Mouse (Mus musculus): ENCODE measurements around the gene Gng12. TPM values are rescaled to one million over a fixed set of nuclear protein-coding genes. Genes with fewer than 3 reads are reported as not detected.

Gene Gng12
- polyA plus RNA-seq, 1 experiment, result 91.5 TPM

DNA sequence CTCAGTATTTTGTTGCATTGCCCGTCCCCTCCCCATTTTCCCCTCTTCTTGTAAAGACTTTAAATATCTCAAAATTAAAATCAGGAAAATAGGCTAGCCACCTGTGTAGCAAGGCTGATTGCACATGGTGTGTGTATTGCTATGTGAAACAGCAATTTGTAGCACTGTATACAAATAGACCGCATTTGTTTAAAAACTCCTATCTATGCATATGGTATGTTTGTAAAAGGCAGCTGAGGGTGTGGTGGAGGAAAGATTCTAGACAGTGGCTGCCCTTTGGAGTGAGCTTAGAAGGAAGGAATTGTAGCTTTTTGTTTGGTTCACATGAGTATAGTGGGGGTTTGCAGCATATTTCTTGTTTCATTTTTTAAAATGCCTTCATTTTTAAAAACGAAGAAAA is 88.5 kb downstream of the Gng12 start:
- no peak overlapping the region for H3K27ac ChIP-seq (ENCODE audit: insufficient read depth, low read depth, low read length)
- peaks cover 8% of the 10 kb centered on the region; the same call in 1 of the 2 replicates for H3K4me1 ChIP-seq (ENCODE audit: control insufficient read depth, insufficient read depth, low read length)
- H3K4me3 ChIP-seq (ENCODE audit: insufficient read depth, low read length), result no peak overlapping the region
- no peak for TF ChIP-seq POLR2A (IDR thresholded peaks at IDR 0.05; ENCODE audit: borderline replicate concordance, low read depth, low read length)
- TF ChIP-seq CTCF (IDR thresholded peaks at IDR 0.05; ENCODE audit: low read depth, low read length), result no peak

DNA sequence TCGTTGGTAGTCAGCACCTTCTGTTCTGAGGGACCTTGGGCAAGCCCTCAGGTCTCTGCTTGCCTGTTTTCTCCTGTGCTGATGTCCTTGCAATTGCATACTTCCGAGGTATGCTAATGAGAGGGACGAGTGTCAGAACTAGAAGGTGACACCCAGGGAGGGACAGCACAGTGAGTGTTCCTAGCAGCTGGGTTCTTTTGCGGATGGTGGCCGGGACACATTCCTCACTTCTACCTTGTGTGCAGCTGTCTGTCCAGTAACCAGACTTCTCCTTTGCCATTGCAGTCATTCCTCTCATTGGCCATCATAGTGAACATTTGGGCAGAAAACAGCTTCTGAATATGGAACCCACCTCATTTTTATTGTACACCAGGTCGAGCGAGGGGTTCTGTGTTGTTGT is 89.3 kb downstream of the Gng12 start:
- H3K27ac ChIP-seq (ENCODE audit: insufficient read depth, low read depth, low read length), result no peak overlapping the region
- peaks cover 8% of the 10 kb centered on the region; the same call in 1 of the 2 replicates for H3K4me1 ChIP-seq (ENCODE audit: control insufficient read depth, insufficient read depth, low read length)
- no peak for TF ChIP-seq CTCF (IDR thresholded peaks at IDR 0.05; ENCODE audit: low read depth, low read length)
- TF ChIP-seq POLR2A (IDR thresholded peaks at IDR 0.05; ENCODE audit: borderline replicate concordance, low read depth, low read length), result no peak
- H3K4me3 ChIP-seq (ENCODE audit: insufficient read depth, low read length), result no peak overlapping the region

DNA sequence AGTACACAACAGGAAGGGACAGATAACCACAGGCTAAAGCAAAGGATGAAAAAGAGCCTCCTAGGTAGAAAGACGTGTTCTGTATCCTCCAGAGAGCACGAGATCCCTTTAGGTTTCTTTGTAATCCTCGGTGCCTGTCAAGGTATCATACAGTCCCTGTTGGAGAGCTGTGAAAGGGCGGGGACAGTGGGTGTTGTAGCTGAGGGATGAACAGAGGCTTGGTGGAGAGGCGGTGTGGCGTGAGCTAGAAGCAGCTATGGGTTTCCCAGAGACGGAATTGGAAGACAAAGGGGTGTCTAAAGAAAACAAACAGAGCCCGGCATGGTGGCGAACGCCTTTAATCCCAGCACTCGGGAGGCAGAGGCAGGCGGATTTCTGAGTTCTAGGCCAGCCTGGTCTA is 89.9 kb downstream of the Gng12 start:
- Histone ChIP-seq H3K27ac (ENCODE audit: insufficient read depth, low read depth, low read length) (no peak overlapping the region), H3K4me3 (ENCODE audit: insufficient read depth, low read length) (no peak overlapping the region), H3K4me1 (ENCODE audit: control insufficient read depth, insufficient read depth, low read length) (peaks cover 8% of the 10 kb centered on the region; the same call in 1 of the 2 replicates)
- TF ChIP-seq CTCF (IDR thresholded peaks at IDR 0.05; ENCODE audit: low read depth, low read length) (no peak), POLR2A (IDR thresholded peaks at IDR 0.05; ENCODE audit: borderline replicate concordance, low read depth, low read length) (no peak)

- Histone ChIP-seq H3K4me3 (ENCODE audit: insufficient read depth, low read length) (no peak overlapping the region), H3K4me1 (ENCODE audit: control insufficient read depth, insufficient read depth, low read length) (peaks cover 8% of the 10 kb centered on the region; the same call in 1 of the 2 replicates), H3K27ac (ENCODE audit: insufficient read depth, low read depth, low read length) (no peak overlapping the region)
- no peak for TF ChIP-seq CTCF (IDR thresholded peaks at IDR 0.05; ENCODE audit: low read depth, low read length)
- no peak for TF ChIP-seq POLR2A (IDR thresholded peaks at IDR 0.05; ENCODE audit: borderline replicate concordance, low read depth, low read length)
Observed at GRCm38 (mm10) chr6:66987643-66988042, 91.4 kb downstream of the Gng12 start.

DNA sequence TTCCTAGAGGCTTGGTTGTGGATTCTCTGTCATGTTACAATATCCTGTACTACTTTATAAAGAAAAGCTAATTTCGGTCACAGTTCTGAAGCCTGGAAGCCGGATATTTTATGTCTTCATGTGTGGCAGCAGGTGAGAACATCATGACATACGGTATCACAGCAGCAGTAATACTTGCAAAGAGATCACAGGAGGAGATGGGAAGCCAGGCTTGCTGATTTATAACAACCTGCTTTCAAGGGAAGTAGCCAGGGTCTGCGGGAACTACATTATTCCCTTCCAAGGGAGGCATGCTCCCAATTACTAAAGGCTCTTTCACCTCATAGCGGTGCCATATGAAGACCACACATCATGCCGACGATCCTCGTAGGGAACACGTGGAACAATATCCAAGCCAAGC is 92.2 kb downstream of the Gng12 start:
- H3K4me3 ChIP-seq (ENCODE audit: insufficient read depth, low read length), result no peak overlapping the region
- peaks cover 8% of the 10 kb centered on the region; the same call in 1 of the 2 replicates for H3K4me1 ChIP-seq (ENCODE audit: control insufficient read depth, insufficient read depth, low read length)
- no peak for TF ChIP-seq CTCF (IDR thresholded peaks at IDR 0.05; ENCODE audit: low read depth, low read length)
- TF ChIP-seq POLR2A (IDR thresholded peaks at IDR 0.05; ENCODE audit: borderline replicate concordance, low read depth, low read length), result no peak
- H3K27ac ChIP-seq (ENCODE audit: insufficient read depth, low read depth, low read length), result no peak overlapping the region

DNA sequence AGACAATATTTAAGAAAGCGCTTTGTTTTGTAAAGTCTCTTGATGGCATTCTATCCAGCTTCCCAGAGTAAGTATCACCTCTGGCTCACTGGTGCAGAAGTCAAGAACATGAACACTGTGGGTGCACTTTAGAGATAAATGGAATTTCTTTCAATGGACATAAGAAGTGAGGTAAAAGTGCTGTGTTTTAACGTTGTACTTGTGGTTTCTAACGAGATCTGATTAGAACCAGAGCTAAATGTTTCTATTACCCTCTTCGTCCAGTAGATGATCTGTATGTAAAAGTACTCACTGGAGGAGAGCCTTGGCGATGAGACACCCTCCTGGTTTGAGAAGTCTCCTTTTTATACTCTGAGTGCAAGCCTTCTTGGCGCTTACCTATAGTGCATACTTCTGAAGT is 92.8 kb downstream of the Gng12 start:
- peaks cover 8% of the 10 kb centered on the region; the same call in 1 of the 2 replicates for H3K4me1 ChIP-seq (ENCODE audit: control insufficient read depth, insufficient read depth, low read length)
- no peak for TF ChIP-seq CTCF (IDR thresholded peaks at IDR 0.05; ENCODE audit: low read depth, low read length)
- no peak for TF ChIP-seq POLR2A (IDR thresholded peaks at IDR 0.05; ENCODE audit: borderline replicate concordance, low read depth, low read length)
- no peak overlapping the region for H3K4me3 ChIP-seq (ENCODE audit: insufficient read depth, low read length)
- no peak overlapping the region for H3K27ac ChIP-seq (ENCODE audit: insufficient read depth, low read depth, low read length)

GRCm38 (mm10) chr6:66989518-66989917 is 93.3 kb downstream of the Gng12 start:
- peaks cover 8% of the 10 kb centered on the region; the same call in 1 of the 2 replicates for H3K4me1 ChIP-seq (ENCODE audit: control insufficient read depth, insufficient read depth, low read length)
- H3K27ac ChIP-seq (ENCODE audit: insufficient read depth, low read depth, low read length), result no peak overlapping the region
- no peak for TF ChIP-seq POLR2A (IDR thresholded peaks at IDR 0.05; ENCODE audit: borderline replicate concordance, low read depth, low read length)
- TF ChIP-seq CTCF (IDR thresholded peaks at IDR 0.05; ENCODE audit: low read depth, low read length), result no peak
- H3K4me3 ChIP-seq (ENCODE audit: insufficient read depth, low read length), result no peak overlapping the region

GRCm38 (mm10) chr6:66992232-66992631 is 96.0 kb downstream of the Gng12 start:
- no peak overlapping the region for H3K4me3 ChIP-seq (ENCODE audit: insufficient read depth, low read length)
- no peak overlapping the region for H3K27ac ChIP-seq (ENCODE audit: insufficient read depth, low read depth, low read length)
- H3K4me1 ChIP-seq (ENCODE audit: control insufficient read depth, insufficient read depth, low read length), result peaks cover 8% of the 10 kb centered on the region
- no peak for TF ChIP-seq POLR2A (IDR thresholded peaks at IDR 0.05; ENCODE audit: borderline replicate concordance, low read depth, low read length)
- TF ChIP-seq CTCF (IDR thresholded peaks at IDR 0.05; ENCODE audit: low read depth, low read length), result no peak

DNA sequence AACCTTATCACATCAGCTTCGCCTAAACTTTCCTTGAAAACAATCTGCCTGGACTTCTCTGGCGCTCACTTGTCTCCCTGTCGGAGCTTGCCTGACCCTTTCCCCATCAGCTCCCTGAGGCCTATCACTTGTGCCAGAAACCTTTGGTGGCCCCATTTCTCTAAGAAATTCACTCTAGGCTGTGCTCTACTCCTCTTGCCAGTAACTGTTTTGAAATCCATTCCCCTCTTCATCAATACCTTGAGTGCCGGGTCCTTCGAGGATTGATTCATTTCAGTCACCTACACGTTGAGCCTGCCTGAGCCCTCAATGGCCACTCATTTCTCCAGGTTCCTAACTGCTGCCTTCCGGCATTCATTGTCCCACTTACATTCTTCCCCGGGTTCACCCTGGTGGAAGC is 96.6 kb downstream of the Gng12 start:
- TF ChIP-seq POLR2A (IDR thresholded peaks at IDR 0.05; ENCODE audit: borderline replicate concordance, low read depth, low read length), result no peak
- Histone ChIP-seq H3K27ac (ENCODE audit: insufficient read depth, low read depth, low read length) (no peak overlapping the region), H3K4me3 (ENCODE audit: insufficient read depth, low read length) (no peak overlapping the region), H3K4me1 (ENCODE audit: control insufficient read depth, insufficient read depth, low read length) (peaks cover 8% of the 10 kb centered on the region)

GRCm38 (mm10) chr6:66994981-66995380 is 98.8 kb downstream of the Gng12 start:
- Histone ChIP-seq H3K27ac (ENCODE audit: insufficient read depth, low read depth, low read length) (no peak overlapping the region), H3K4me1 (ENCODE audit: control insufficient read depth, insufficient read depth, low read length) (peaks cover 18% of the 10 kb centered on the region), H3K4me3 (ENCODE audit: insufficient read depth, low read length) (no peak overlapping the region)
- no peak for TF ChIP-seq POLR2A (IDR thresholded peaks at IDR 0.05; ENCODE audit: borderline replicate concordance, low read depth, low read length)

- no peak overlapping the region for H3K27ac ChIP-seq (ENCODE audit: insufficient read depth, low read depth, low read length)
- TF ChIP-seq POLR2A (IDR thresholded peaks at IDR 0.05; ENCODE audit: borderline replicate concordance, low read depth, low read length) (no peak), CTCF (IDR thresholded peaks at IDR 0.05; ENCODE audit: low read depth, low read length) (no peak)
- no peak overlapping the region for H3K4me3 ChIP-seq (ENCODE audit: insufficient read depth, low read length)
- H3K4me1 ChIP-seq (ENCODE audit: control insufficient read depth, insufficient read depth, low read length), result peaks cover 18% of the 10 kb centered on the region
Observed at GRCm38 (mm10) chr6:66995825-66996224, 99.6 kb downstream of the Gng12 start.

Measured in bone marrow macrophage, adult 2 months (primary cell).